Mouse (Mus musculus): Measurements from ENCODE around the gene Tspan10. TPM values are rescaled to one million over a fixed set of nuclear protein-coding genes. Genes with fewer than 3 reads are reported as not detected.

Gene Tspan10
- polyA plus RNA-seq, 1 experiment from 2014 or later = 1.5 TPM

DNA sequence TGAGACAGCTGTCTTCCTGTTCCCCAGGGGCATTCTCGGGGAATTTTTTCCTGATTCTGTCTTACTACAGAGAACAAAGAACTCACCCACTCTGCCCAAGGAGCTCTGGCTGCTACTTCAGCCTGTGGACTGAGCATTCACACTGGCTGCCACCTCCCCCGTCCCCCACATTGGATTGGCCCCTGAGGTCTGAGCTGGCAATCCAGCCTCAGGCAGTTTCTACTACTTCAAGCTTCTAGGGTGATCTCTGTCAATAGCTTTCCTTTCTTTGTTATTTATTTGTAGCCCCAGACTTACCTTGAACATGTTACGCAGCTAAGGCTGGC lies 50.4 kb downstream of the Tspan10 start:
- 36% methylated on average over 3 of the region's 3 CpGs for WGBS (ENCODE audit: missing documents)
- H3K27ac ChIP-seq = peak overlapping the region; percentile 82
- peaks cover 14% of the 10 kb centered on the region for H3K79me2 ChIP-seq (ENCODE audit: inconsistent target)
- peak overlapping the region; percentile 72 for H3K4me3 ChIP-seq (ENCODE audit: inconsistent target)
- peaks cover 40% of the 10 kb centered on the region; the same call in 1 of the 2 replicates for H3K36me3 ChIP-seq (ENCODE audit: inconsistent target)

DNA sequence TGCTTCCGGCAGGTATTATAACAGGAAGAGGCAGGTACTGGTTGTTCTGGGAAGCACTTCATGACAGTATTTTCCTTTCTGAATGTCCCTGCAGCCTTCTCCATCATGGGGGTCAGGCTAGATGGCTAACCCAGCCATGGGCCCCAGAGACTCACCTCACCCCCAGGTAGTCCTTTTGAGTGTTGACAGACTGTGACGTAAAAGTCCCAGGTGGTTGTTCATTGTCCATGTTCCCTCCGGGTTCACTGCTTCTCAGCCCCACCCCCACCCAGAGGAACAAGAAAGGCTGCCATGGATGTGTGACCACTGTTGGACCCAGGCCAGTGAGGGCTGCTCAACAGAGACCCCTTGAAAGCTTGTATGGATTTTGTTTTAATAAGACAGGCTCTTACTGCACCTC lies 50.9 kb downstream of the Tspan10 start:
- H3K27ac ChIP-seq = peak overlapping the region; percentile 82
- 80% methylated on average over 3 of the region's 3 CpGs for WGBS (ENCODE audit: missing documents)
- H3K4me3 ChIP-seq (ENCODE audit: inconsistent target) = peak overlapping the region; percentile 72

DNA sequence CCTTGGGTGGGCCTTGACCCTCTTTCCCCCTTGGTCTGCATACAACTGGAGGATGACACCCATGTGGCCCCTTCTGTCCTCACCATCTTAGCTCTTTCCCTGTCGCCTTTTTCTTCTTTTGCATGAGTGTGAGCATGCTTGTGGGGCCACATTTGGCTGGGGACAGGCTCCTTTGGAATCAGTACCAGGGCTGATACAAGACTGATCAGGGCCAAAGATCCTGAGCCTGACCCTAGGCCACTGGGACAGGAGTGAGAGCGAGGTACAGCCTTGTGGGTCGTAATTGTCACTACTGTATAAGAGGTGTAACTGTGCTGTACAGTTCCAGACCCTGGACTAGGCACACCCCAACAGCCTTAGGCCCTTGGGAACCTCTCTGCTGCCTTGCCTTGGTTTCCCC lies 51.5 kb downstream of the Tspan10 start:
- Histone ChIP-seq H3K79me2 (ENCODE audit: inconsistent target) (peaks cover 14% of the 10 kb centered on the region), H3K27ac (no peak overlapping the region), H3K36me3 (ENCODE audit: inconsistent target) (peaks cover 31% of the 10 kb centered on the region; the same call in 1 of the 2 replicates), H3K4me3 (ENCODE audit: inconsistent target) (no peak overlapping the region)
- WGBS (ENCODE audit: missing documents) = 100% methylated on average over 3 of the region's 3 CpGs

More for the DNA sequence above, 50.9 kb downstream of the Tspan10 start:
- H3K79me2 ChIP-seq (ENCODE audit: inconsistent target) = peaks cover 14% of the 10 kb centered on the region
- peaks cover 35% of the 10 kb centered on the region; the same call in 1 of the 2 replicates for H3K36me3 ChIP-seq (ENCODE audit: inconsistent target)

Other genes starting within 250 kb of the Tspan10 start
- 2.2 to 3.5 TPM (median 3.0 TPM) in 3 replicates for gene Bahcc1, start 209.7 kb upstream of the Tspan10 start, polyA plus RNA-seq (2018)
- 1,569 to 2,966 TPM (median 1,773 TPM) in 3 replicates for gene Actg1, start 94.1 kb upstream of the Tspan10 start, polyA plus RNA-seq (2018)
- gene Fscn2, start 81.1 kb upstream of the Tspan10 start, polyA plus RNA-seq (2018) = not detected in 3 replicates
- gene Faap100, start 63.9 kb upstream of the Tspan10 start, polyA plus RNA-seq (2018) = 3.8 to 8.1 TPM (median 6.3 TPM) in 3 replicates
- gene Nploc4, start 4.9 kb upstream of the Tspan10 start, polyA plus RNA-seq (2018) = 38.6 to 47.8 TPM (median 45.8 TPM) in 3 replicates
- gene Pde6g, start 10.9 kb downstream of the Tspan10 start, polyA plus RNA-seq (2018) = 0.32 TPM in 1 of 3 replicates, not detected in the others
- gene Oxld1, start 15.4 kb downstream of the Tspan10 start, polyA plus RNA-seq (2018) = 2.6 to 10.4 TPM (median 6.3 TPM) in 3 replicates
- gene Ccdc137, start 15.5 kb downstream of the Tspan10 start, polyA plus RNA-seq (2018) = 11.7 to 12.7 TPM (median 11.8 TPM) in 3 replicates
- 11.8 to 16.5 TPM (median 14.2 TPM) in 3 replicates for gene Arl16, start 25.0 kb downstream of the Tspan10 start, polyA plus RNA-seq (2018)
- gene Mrpl12, start 42.0 kb downstream of the Tspan10 start, polyA plus RNA-seq (2018) = 28.2 to 81.1 TPM (median 37.6 TPM) in 3 replicates
- gene Slc25a10, start 49.2 kb downstream of the Tspan10 start, polyA plus RNA-seq (2018) = 29.6 to 61.7 TPM (median 44.6 TPM) in 3 replicates
- 0.09 TPM in 1 of 3 replicates, not detected in the others for gene Gcgr, start 88.1 kb downstream of the Tspan10 start, polyA plus RNA-seq (2018)
- gene Mcrip1, start 107.1 kb downstream of the Tspan10 start, polyA plus RNA-seq (2018) = 36.9 to 60.9 TPM (median 57.7 TPM) in 3 replicates
- gene Ppp1r27, start 108.5 kb downstream of the Tspan10 start, polyA plus RNA-seq (2018) = not detected in 3 replicates
- 294 to 442 TPM (median 388 TPM) in 3 replicates for gene P4hb, start 130.6 kb downstream of the Tspan10 start, polyA plus RNA-seq (2018)
- gene Arhgdia, start 139.0 kb downstream of the Tspan10 start, polyA plus RNA-seq (2018) = 662 to 966 TPM (median 875 TPM) in 3 replicates
- gene Alyref, start 155.7 kb downstream of the Tspan10 start, polyA plus RNA-seq (2018) = 34.3 to 88.6 TPM (median 41.5 TPM) in 3 replicates
- gene Anapc11, start 155.8 kb downstream of the Tspan10 start, polyA plus RNA-seq (2018) = 40.4 to 78.6 TPM (median 76.2 TPM) in 3 replicates
- not detected in 3 replicates for gene Npb, start 165.8 kb downstream of the Tspan10 start, polyA plus RNA-seq (2018)
- gene Pcyt2, start 175.3 kb downstream of the Tspan10 start, polyA plus RNA-seq (2018) = 23.8 to 69.4 TPM (median 36.2 TPM) in 3 replicates
- 37.3 to 77.5 TPM (median 50.4 TPM) in 3 replicates for gene Sirt7, start 182.6 kb downstream of the Tspan10 start, polyA plus RNA-seq (2018)
- 18.1 to 68.2 TPM (median 39.6 TPM) in 3 replicates for gene Mafg, start 191.0 kb downstream of the Tspan10 start, polyA plus RNA-seq (2018)
- gene Pycr1, start 201.1 kb downstream of the Tspan10 start, polyA plus RNA-seq (2018) = not detected in 3 replicates
- not detected in 3 replicates for gene Myadml2, start 205.5 kb downstream of the Tspan10 start, polyA plus RNA-seq (2018)
- gene Notum, start 218.5 kb downstream of the Tspan10 start, polyA plus RNA-seq (2018) = not detected in 3 replicates
- 21.6 to 38.8 TPM (median 34.8 TPM) in 3 replicates for gene Aspscr1, start 230.3 kb downstream of the Tspan10 start, polyA plus RNA-seq (2018)

All from macrophage (primary cell).